Mouse (Mus musculus) hematopoietic stem cell, adult 5-6 weeks (primary cell): Measurements from ENCODE around the gene Nlgn2. TPM values are rescaled to one million over a fixed set of nuclear protein-coding genes. Genes with fewer than 3 reads are reported as not detected.

Experiments used
- ATAC-seq, 2 experiments: fragments of 125-278 bp in 1 of 2; replicated peaks in 1 of 2; 2 replicates each; pipeline ENCODE4 v1.8.0; 2016 to 2017; ENCODE audit warnings: inconsistent platforms in 2 of 2, mild to moderate bottlenecking in 2 of 2, moderate number of reproducible peaks in 2 of 2, low read depth in 1 of 2, moderate TSS enrichment in 1 of 2; ENCODE audit not compliant: low FRiP score in 2 of 2, poor library complexity in 2 of 2, severe bottlenecking in 2 of 2, insufficient read depth in 1 of 2, low TSS enrichment in 1 of 2
- total RNA-seq: library from RNA; stranded (forward); fragments of 172-1452, 232-1000 nt; gene quantifications from 2 replicates; pipeline ENCODE4 v1.2.3, GENCODE M21; 2017

Nlgn2 gene
- total RNA-seq, 1 experiment from 2014 or later: 8.7 TPM

DNA sequence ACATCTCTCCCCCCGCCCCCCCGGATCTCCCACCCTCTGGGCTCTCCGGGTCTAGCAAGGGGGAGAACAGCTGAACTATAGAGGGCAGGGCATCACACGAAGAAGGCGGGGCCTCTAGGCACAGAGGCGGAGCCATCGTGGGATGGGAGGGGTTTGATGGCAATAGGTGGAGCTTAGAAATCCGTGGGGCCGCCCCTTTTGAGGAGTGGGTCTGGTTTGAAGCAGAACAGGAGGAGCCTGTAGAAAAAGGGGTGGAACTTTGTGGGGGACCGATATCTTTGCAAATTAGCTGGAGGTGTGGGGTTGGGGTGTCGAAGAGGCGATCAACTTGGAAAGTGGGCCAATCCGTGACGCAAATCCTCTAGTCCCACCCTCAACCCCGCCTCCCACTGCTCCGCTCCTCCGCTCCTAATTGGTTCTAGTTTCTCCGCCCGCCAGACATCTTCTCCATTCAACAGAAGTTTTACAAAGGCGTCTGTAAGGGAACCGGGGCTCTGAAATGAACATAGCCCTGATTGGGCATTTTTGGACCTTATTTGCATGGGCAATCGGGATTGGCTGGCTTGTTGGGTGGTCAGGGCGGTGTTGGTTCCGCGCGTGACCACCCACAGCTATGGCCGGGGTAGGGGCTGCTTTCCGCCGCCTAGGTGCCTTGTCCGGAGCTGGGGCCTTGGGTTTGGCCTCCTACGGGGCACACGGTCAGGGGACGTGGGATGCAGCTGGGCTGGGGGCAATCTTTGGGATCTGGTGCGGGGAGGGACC is 549 bp upstream of the Nlgn2 start, which contains the start of gene Tmem256:
TSS of gene Tmem256 (plus strand) at position 563 of the 762 bp plus-strand sequence.
- peak; percentile 88 to 89 for ATAC-seq

DNA sequence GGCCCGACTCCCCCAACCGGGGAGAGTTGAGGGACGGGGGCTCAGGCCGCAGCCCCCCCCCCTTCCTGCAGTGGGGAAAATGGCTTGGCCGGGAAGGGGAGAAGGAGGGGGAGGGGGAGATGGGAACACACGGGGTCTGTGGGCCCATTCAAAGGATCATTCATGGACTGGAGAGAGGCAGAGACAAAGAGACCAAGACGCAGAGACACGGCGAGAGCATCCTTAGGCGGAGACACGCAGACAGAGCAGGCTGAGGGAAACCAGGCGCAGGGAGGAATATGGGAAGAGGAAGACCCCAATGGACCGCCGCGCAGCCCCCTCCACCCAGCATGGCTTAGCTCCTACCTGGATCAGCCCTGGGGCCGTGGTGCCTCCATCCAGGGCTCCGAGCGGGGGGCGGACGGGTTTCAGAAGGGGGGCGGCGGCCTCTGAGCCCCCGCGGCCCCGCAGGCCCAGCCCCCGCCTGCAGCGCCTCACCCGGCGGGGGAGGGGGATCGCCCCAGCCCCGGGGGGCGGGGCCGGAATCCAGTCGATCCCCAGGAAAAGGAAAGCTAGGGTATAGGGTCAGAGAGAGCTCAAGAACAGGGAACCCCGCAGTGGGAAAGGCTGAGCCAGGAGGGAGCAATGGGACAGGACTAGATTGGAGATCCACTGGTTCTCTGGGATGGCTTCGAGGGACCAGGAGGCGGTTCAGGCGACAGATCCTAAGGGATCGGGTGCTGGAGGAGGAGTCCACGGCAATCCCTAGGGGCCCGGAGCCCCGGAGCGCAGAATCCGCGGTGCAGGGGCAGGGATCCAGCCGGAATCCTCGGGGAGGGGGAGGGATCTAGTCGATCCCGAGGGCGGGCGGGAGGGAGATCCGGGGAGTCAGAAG is 644 bp downstream of the Nlgn2 start:
- ATAC-seq: no peak

DNA sequence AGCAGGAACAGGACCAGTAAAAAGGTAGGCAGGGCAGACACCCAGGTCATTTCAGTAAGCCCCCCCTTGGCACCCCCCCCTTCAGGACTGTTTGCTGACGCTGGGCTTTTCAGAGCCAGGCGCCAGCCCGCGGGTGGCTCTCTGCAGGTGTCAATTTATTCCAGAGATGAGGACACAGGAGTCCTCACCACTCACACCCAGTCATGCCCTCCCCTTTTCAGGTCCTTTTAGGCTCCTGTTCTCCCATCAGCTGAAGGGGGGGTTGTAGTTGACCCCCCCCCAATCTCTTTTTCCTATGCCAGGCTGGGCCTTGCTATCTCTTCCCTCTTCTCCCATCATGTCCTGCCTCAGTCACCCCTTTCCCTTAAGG is 1.6 kb downstream of the Nlgn2 start:
- no peak for ATAC-seq

DNA sequence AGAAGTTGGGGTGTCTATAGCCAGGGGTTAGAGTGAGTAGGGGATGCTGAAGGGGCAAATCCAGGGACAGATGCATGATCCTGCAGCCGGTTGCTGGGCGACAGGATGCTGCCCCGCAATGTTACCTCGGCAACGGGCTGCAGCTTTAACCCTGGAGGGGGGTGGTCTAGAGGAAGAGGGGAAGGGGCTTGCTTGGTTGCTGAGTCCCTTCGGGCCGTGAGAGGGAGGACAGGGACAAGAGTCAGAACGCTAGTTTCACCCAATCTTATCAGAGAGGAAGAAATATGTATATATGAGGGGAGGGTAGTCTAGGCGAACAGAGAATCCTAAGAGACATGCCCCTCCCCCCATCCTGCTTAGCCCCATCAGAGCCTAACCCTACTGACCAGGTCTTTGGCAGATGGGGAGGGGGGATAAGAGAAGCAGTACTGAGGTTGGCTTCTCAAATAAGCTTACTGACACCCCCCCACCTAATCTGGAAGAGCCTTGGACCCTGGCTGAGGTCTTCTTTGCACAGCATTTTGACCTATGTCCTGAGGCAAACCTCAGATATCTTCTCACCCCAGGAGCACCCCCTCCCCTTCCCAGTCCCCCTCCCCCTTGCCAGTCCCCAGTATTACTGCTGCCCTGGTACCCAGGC is 2.1 kb downstream of the Nlgn2 start:
- no peak for ATAC-seq

DNA sequence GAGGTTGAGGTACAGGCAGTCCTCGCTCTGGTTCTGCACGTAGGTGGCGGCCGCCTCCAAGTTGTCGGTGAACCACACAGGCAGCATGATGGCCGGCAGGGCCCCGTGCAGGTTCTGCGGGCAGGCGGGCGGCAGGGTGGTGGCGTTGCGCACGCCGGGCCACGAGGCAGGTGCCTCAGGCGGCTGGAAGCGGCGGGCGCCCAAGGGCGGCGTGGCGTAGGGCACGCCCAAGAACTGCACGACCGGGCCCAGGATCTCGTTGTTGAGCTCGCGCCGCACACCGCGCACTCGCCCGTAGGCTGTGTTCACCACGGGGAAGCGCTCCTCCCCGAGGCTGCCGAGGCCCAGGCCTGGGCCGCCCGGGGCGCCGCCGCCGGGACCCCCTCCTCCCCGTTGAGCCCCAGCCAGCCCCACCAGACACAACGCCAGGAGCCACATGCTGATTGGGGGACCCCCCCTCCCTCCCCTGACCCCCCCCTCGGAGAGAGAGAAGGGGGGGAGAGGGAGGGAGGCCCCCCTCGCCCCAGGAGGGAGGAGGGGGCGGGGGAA is 3.5 kb downstream of the Nlgn2 start:
- ATAC-seq: peak in 1 of 2 experiments; percentile 26; a peak in 2 of 4 replicates

DNA sequence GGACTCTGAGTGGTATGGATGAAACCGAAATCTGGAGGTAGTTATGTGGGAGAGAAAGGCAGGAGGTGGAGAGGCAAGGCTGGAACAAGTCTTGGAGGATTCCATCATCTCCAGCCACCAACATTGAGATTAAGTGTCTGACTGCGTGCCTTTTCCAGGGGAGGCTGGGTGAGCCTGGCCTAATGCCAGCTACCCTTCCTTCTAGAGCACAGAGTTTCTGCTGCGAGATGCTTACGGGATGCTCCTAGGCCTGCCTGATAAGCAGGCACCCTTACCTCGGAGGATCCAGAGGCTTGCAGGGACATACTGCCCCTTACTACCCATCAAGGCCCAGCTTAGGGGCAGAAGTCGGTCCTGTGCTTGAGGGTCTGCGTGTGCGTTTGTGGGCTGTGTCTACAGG is 4.0 kb downstream of the Nlgn2 start:
- ATAC-seq: no peak

DNA sequence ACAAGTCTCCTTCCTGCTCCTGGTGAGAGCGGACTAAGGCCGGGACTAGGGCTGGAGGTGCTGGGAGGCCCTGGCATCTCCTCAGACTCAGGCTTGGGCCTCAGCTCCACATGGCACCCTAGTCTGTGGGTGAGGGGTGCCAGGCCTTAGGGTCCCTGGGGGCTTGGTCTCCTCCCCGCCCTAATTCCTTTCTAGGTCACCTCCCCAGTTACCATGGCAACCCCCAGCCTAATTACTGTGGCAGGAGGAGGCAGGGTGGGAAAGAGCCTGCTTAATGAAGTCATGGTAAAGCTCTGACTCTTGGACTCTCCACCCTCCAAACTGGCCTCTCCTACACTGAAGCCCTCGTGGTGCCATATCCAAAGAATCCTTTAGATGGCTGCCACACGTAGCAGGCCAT is 8.8 kb downstream of the Nlgn2 start:
- ATAC-seq: no peak

DNA sequence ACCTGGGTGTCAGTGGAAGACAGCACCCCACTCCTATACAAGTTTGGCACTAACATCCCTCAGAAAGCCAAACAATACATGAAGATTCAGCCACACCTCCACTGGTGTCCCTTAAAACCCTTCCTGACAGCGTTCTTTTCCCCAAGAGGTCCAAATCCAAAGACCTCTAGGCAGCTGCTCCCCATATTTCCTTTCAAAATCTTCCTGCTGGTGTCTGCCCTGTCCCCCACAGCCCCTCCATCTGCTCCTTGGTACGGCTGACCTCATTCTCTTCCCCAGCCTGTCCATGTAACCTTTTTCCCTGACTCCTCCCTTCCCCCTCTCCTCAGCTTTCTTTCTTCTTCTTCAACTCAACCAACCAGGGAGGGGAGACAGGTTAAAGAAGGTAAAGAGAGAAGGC is 14.1 kb downstream of the Nlgn2 start:
- no peak for ATAC-seq

DNA sequence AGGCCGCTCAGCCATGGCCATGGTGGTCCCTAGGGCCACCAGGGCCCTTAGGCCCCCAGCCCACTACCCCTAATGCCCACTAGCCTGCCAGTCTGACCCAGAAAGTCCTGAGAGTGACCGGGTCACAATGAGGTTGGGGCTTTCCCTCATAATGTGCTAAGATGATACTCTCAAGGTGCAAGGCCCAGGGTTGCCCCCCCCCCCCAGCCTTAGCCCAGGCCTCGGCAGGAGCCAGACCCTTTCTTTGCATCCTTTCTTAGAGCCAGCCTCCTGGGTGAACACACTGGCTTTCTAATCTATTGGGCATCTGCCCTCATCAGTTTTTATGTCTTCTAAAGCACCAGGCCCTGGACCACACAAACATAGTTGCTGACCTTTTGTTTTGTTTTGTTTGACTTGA is 15.5 kb downstream of the Nlgn2 start, which contains the start of gene Spem1:
TSS of gene Spem1 (minus strand) at position 101 of the 400 bp plus-strand sequence.
- no peak for ATAC-seq

DNA sequence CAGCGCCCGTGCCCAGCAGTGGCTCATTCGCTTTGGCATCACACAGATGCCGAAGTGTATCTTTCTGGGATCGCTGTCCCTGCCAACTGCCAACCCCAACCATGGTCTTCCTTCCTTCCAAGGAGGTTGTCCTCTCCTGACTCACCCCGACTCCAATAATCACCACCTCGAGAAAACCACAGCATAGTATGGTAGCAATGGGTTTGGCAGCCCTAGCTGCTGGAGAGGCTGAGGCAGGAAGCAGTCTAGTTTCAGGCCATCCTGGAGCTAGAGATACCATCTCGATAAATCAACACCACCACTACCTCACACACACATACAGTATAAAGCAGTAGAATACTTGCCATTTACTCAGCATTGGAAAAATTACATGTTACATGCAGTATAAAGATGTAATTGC is 18.7 kb downstream of the Nlgn2 start:
- ATAC-seq: no peak

DNA sequence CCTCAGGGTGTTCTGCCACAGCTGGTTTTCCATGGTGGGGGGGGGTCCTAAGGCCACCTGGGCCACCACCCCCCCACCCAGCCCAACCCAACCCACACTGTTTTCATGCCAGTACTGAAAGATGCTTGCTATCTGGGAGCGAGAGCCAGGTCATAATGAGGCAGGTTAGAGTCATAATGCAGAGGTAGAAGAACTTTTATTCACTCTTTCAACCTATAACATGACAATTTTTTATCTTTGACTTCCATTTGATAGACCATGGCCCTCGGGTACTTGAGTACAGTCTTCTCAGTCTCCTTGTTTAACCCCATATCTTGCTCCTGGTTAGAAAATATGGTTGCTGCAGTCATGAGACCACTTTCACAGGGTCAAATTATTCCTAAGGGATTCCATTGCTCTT is 19.2 kb downstream of the Nlgn2 start, which contains the start of gene Spem2:
TSS of gene Spem2 (minus strand) at position 101 of the 400 bp plus-strand sequence.
- ATAC-seq: no peak

DNA sequence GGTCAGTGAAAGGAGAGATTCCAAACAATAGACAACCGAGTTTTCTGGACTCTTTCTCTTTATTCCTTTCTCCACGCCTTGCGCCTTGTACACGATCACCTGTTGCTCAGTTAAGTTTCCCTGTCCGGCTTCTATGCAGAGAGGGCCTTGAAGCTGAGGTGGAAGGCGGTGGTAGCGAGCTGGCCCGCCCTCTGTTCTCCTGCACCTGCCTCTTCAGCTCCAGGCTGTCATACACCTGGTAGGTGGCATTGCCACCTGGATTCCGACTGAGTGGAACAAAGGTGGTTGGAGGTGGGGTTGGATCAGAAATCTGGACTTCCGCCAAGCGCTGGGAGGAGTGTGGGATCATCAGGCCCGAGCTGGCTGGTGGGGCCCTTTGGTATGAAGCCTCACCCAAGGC is 21.1 kb downstream of the Nlgn2 start:
- no peak for ATAC-seq

DNA sequence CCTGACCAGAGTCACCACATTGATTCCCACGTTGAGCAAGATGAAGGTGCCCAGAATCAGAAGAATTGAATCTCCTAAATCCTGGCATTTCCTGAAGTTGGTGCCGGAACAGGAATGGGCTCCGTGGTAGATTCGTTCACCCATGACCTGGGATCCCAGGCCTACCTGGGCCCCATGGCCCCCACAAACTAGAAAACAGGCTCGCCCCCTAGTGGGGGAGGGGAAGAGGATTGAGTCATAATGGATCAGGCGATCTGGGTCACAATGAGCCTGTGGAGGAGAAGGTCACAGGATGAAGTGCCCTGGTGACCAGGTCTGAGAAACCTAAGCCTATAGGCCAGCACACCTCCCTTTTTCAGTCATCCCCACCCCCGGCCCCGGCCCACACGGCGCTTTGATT is 22.4 kb downstream of the Nlgn2 start, which contains the start of gene Gm39566:
TSS of gene Gm39566 (minus strand) at position 144 of the 400 bp plus-strand sequence.
- no peak for ATAC-seq

DNA sequence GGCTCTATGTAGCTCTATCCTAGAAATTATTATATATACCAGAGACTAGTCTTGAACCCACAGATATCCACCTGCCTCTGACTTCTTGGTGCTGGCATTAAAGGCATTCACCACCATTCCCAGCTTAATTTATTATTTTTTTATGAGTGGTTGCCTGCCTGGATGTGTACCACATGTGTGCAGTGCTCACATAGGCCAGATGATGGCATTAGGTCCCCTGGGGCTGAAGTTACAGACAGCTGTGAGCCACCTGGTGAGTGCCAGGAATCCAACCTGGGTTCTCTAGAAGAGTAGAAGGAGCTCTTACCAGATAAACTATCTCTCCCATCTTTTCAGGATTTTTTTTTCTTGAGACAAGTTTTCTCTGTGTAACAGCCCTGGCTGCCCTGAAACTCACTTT is 27.3 kb downstream of the Nlgn2 start:
- ATAC-seq: no peak

DNA sequence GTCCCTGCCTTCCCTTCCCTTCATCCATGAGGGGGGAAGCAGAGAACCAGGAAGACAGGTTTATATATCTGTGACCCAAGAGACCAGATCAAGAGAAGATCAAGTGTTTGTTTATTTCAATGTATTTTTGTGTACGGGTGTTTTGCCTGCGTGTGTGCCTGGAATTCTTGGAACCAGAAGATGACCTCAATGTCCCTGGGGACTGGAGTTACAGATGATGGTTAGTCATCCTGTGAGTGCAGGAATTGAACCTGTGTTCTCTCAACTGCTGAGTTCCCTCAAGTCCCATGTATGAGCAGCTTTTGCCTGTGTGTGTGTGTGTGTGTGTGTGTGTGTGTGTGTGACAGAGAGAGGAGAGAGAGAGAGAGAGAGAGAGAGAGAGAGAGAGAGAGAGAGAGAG is 29.9 kb downstream of the Nlgn2 start:
- ATAC-seq: no peak

DNA sequence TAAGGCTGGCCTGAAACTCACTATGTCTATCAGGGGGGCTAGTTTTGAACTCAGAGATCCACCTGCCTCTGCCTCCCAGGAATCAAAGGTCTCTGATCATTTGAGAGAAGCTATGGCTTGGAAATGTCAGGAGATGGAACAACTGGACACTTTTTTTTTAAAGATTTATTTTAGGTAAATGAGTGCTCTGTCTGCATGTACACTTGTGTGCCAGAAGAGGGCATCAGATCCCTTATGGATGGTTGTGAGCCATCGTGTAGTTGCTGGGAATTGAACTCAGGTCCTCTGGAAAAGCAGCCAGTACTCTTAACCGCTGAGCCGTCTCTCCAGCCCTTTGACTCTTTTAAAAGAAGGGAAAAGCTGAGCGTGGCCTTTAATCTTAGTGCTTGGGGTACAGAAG is 31.2 kb downstream of the Nlgn2 start:
- no peak for ATAC-seq

DNA sequence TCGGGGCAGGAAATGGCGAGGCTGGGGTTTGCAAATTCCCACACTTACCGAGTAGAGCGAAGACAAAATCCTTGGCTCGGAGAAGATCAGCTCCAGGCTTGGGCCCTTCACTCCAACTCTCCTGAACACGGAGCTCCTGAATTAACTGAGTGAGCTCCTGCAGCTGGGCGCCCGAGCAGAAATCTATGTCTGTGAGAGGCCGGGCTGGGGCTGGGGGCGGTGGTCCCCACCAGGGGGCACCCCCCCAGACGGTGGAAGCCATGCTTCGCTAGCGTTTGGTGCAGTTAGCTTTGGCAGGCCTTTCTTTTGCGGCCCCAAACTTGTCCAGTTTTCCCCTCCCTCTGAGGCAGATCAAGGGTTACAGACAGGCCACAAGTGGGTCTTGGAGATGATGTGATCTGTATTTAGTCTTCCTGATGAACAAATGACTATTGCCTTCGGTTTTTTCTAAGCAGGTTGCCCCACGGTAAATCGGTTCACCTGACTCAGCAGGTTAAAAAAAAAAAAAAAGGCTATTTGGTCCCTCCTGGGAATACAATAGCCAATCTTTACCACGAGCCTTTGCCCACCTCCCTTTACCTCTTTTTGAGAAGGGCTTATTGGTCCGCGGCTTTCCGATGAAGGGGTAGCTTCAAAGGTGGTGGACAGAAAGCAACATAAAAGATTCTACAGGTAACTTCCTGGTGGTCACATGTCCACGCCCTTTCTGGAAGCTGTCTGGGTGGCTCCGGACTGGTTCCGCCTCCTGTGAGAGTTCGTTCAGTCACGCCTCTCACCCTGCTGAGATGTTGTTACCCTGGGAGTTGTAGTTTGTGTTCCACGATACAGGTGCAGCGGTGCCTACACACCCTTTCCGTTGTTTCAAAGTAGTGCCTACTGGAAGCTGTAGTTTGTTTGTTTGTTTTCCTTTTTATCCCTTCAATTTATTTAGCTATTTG is 32.3 kb downstream of the Nlgn2 start, which contains the start of gene Tmem102:
TSS of gene Tmem102 (minus strand) at position 653 of the 938 bp plus-strand sequence.
- no peak for ATAC-seq
